ENCODE assay signal across 15 mouse cellular contexts in the genomic region with DNA sequence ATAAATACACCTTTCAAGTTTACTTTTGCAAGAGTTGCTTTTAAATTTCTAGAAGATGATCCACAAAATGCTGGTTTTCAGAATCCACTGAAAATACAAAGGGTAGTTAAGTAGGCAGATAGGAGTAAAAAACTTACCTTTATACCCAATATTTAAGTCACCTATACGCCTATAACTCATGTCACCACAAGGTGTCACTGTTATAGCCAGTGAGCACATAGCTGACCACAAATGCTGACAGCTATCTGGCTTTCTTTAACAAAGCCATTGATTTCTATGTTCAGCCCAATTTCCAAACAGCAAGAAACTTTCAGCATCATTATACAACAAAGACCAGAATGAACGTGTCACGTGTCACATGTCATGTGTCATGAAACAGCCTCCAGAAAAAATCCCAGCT. TPM values are rescaled to one million over a fixed set of nuclear protein-coding genes. Genes with fewer than 3 reads are reported as not detected.
A peak's percentile ranks its signal among the peaks of the same experiment; 100 is the strongest.
DNase-seq lines count a peak whose midpoint lies in the region; ATAC-seq and TF ChIP-seq lines count a peak whose summit lies in the region.
"Had no signal": no experiment of that assay in that cellular context is flagged by ENCODE, and none has a peak within 500 bp of the region (broad histone marks: within the 10 kb centered on the region; RNA-seq: fewer than 3 reads in every experiment).

No protein-coding gene starts in this region.

- ATAC-seq in kidney, embryonic 15.5 days (replicated peaks; ENCODE audit: low FRiP score), result no peak
- ATAC-seq in embryonic facial prominence, embryonic 14.5 days (ENCODE audit: low read depth), result no peak
- ATAC-seq: forebrain, embryonic 13.5 days had no signal

- H3K9me3 ChIP-seq in kidney, embryonic 15.5 days (replicated peaks), result no peaks in the 10 kb centered on the region
- H3K9me3 ChIP-seq in CH12.LX (replicated peaks; ENCODE audit: low read length), result no peaks in the 10 kb centered on the region
- H3K9me3 ChIP-seq in embryonic facial prominence, embryonic 14.5 days (ENCODE audit: control insufficient read depth, low read length), result no peaks in the 10 kb centered on the region
- H3K9me3 ChIP-seq: forebrain, embryonic 13.5 days; heart, embryonic 13.5 days; limb, embryonic 13.5 days had no signal

- 29% methylated on average over 3 of the region's 3 CpGs for WGBS in kidney, embryonic 15.5 days
- 22% methylated on average over 3 of the region's 3 CpGs for WGBS in embryonic facial prominence, embryonic 14.5 days

- peak; percentile 37 to 63; a peak in 3 of 4 replicates for TF ChIP-seq CTCF in CH12.LX (conservative IDR thresholded peaks at IDR 0.05 in 1 of 2, IDR thresholded peaks at IDR 0.05 in 1 of 2; ENCODE audit: low read depth in 2 of 2, low read length in 2 of 2)

- H3K27ac ChIP-seq in kidney, embryonic 15.5 days, result no peak overlapping the region
- H3K27ac ChIP-seq in CH12.LX (ENCODE audit: insufficient read depth, low read depth), result no peak overlapping the region
- H3K27ac ChIP-seq in embryonic facial prominence, embryonic 14.5 days (replicated peaks; ENCODE audit: low read depth, low read length), result no peak overlapping the region
- H3K27ac ChIP-seq: forebrain, embryonic 13.5 days; heart, embryonic 13.5 days; limb, embryonic 13.5 days had no signal

- DNase-seq in kidney, adult 9 months, result peak; percentile 5
- DNase-seq in 416B (ENCODE audit: low read depth) (peak; percentile 36), CH12.LX (ENCODE audit: extremely low read depth) (peak; percentile 23)
- DNase-seq in embryonic facial prominence, embryonic 14.5 days (ENCODE audit: low spot score), result peak; percentile 16
- DNase-seq in urinary bladder, adult 18-20 months (ENCODE audit: low spot score in 2 of 2), result no peak
- DNase-seq in lung, postnatal 14 days, result no peak
- DNase-seq: cerebellum, adult 8-10 months; kidney, postnatal 25 days; thymus, postnatal 4 days had no signal

- TF ChIP-seq RAD21 in CH12.LX (IDR thresholded peaks at IDR 0.05; ENCODE audit: low read depth, low read length), result peak; percentile 12

- H3K4me2 ChIP-seq in kidney, embryonic 15.5 days, result no peak overlapping the region
- no peak overlapping the region for H3K4me2 ChIP-seq in CH12.LX (ENCODE audit: insufficient read depth, low read depth, poor library complexity, severe bottlenecking)
- no peak overlapping the region for H3K4me2 ChIP-seq in embryonic facial prominence, embryonic 14.5 days (ENCODE audit: low read depth, low read length)
- H3K4me2 ChIP-seq: forebrain, embryonic 13.5 days; heart, embryonic 13.5 days; limb, embryonic 13.5 days had no signal

- H3K9ac ChIP-seq in kidney, embryonic 15.5 days, result no peak overlapping the region
- no peak overlapping the region for H3K9ac ChIP-seq in CH12.LX (ENCODE audit: insufficient read depth, low read depth)
- H3K9ac ChIP-seq in embryonic facial prominence, embryonic 14.5 days (ENCODE audit: low read depth, low read length), result no peak overlapping the region
- H3K9ac ChIP-seq: forebrain, embryonic 13.5 days; heart, embryonic 13.5 days; limb, embryonic 13.5 days had no signal

- dilution Hi-C loops in CH12.LX (cut with MboI; ENCODE audit: extremely low pct_ligation_motif_present, extremely low pct_unique_long_range_greater_than_20kb, low sequenced_read_pairs), result no loop called here

- no peaks in the 10 kb centered on the region for H3K4me1 ChIP-seq in kidney, embryonic 15.5 days
- H3K4me1 ChIP-seq in CH12.LX (ENCODE audit: control insufficient read depth in 1 of 2, insufficient read depth in 2 of 2), result no peaks in the 10 kb centered on the region
- no peaks in the 10 kb centered on the region for H3K4me1 ChIP-seq in embryonic facial prominence, embryonic 14.5 days (ENCODE audit: control insufficient read depth, insufficient read depth, low read length)
- H3K4me1 ChIP-seq: forebrain, embryonic 13.5 days; heart, embryonic 13.5 days; limb, embryonic 13.5 days had no signal

- no peak for TF ChIP-seq POLR2A in CH12.LX (IDR thresholded peaks at IDR 0.05; ENCODE audit: low read depth, low read length)

- H3K4me3 ChIP-seq in kidney, embryonic 15.5 days (replicated peaks), result no peak overlapping the region
- H3K4me3 ChIP-seq in CH12.LX (replicated peaks in 1 of 3; ENCODE audit: low read depth in 2 of 3, low read length in 2 of 3, poor library complexity in 1 of 3), result no peak overlapping the region
- H3K4me3 ChIP-seq in embryonic facial prominence, embryonic 14.5 days (ENCODE audit: low read depth, low read length), result no peak overlapping the region
- H3K4me3 ChIP-seq: forebrain, embryonic 13.5 days; heart, embryonic 13.5 days; limb, embryonic 13.5 days; myocyte had no signal

- in situ Hi-C loops in CH12.LX (cut with MboI; ENCODE audit: low pct_ligation_motif_present, low pct_unique_long_range_greater_than_20kb, low sequenced_read_pairs), result no loop called here

- H3K79me2 ChIP-seq in CH12.LX (replicated peaks; ENCODE audit: control insufficient read depth, extremely low read depth, insufficient read depth, poor library complexity, severe bottlenecking), result no peaks in the 10 kb centered on the region

- no peak for TF ChIP-seq EP300 in CH12.LX (IDR thresholded peaks at IDR 0.05; ENCODE audit: low read length)

- H3K36me3 ChIP-seq in kidney, embryonic 15.5 days, result no peaks in the 10 kb centered on the region
- H3K36me3 ChIP-seq in CH12.LX (replicated peaks in 1 of 2; ENCODE audit: control insufficient read depth in 1 of 2, insufficient read depth in 1 of 2, low read length in 1 of 2), result no peaks in the 10 kb centered on the region
- no peaks in the 10 kb centered on the region for H3K36me3 ChIP-seq in embryonic facial prominence, embryonic 14.5 days (ENCODE audit: control insufficient read depth, insufficient read depth, low read length)
- H3K36me3 ChIP-seq: heart, embryonic 13.5 days; limb, embryonic 13.5 days had no signal

- no peaks in the 10 kb centered on the region for H3K27me3 ChIP-seq in kidney, embryonic 15.5 days
- H3K27me3 ChIP-seq in CH12.LX (replicated peaks), result no peaks in the 10 kb centered on the region
- no peaks in the 10 kb centered on the region for H3K27me3 ChIP-seq in embryonic facial prominence, embryonic 14.5 days (replicated peaks; ENCODE audit: control insufficient read depth, insufficient read depth, low read length)
- H3K27me3 ChIP-seq: forebrain, embryonic 13.5 days; heart, embryonic 13.5 days; limb, embryonic 13.5 days had no signal

TF ChIP-seq in CH12.LX, 34 proteins besides CTCF, POLR2A, EP300 and RAD21:
- TF ChIP-seq SIN3A (IDR thresholded peaks at IDR 0.05; ENCODE audit: low read length) (no peak), SMC3 (IDR thresholded peaks at IDR 0.05; ENCODE audit: low read depth, low read length) (peak; percentile 9; the same call in 1 of the 2 replicates), USF2 (conservative IDR thresholded peaks at IDR 0.05; ENCODE audit: low read depth, low read length) (no peak)

RNA-seq across cellular contexts. Expression of a gene that starts 2.1 kb away (rescaled TPM):
- polyA plus RNA-seq in kidney, embryonic 15.5 days (2015; fragmentation: Nextera tagmentation; extraction: Ambion mirVana), result not detected in 2 replicates
- not detected in 2 replicates for total RNA-seq in CH12.LX (2012; rRNA removed)
- total RNA-seq in CH12.LX (2014; rRNA removed), result not detected in 2 replicates
- polyA plus RNA-seq in CH12.LX (2012; ENCODE audit: insufficient read length, low read depth), result not detected in 2 replicates
- not detected in 2 replicates for polyA plus RNA-seq in embryonic facial prominence, embryonic 14.5 days (2014; fragmentation: Nextera tagmentation; extraction: Ambion mirVana)
- polyA plus RNA-seq: forebrain, embryonic 13.5 days; heart, embryonic 13.5 days; limb, embryonic 13.5 days; myocyte; small intestine, adult 2 months had no signal

Comparison
In these comparisons a context has a peak if more than half of its experiments do, and no peak if none do; other contexts are left out.
1. DNase-seq: peak in kidney, adult 9 months (single experiment), 416B (single experiment), CH12.LX (single experiment) and embryonic facial prominence, embryonic 14.5 days (single experiment); none in urinary bladder, adult 18-20 months (0 of 2) and lung, postnatal 14 days (single experiment).